ENCODE assay signal across 9 mouse cellular contexts in the genomic region with DNA sequence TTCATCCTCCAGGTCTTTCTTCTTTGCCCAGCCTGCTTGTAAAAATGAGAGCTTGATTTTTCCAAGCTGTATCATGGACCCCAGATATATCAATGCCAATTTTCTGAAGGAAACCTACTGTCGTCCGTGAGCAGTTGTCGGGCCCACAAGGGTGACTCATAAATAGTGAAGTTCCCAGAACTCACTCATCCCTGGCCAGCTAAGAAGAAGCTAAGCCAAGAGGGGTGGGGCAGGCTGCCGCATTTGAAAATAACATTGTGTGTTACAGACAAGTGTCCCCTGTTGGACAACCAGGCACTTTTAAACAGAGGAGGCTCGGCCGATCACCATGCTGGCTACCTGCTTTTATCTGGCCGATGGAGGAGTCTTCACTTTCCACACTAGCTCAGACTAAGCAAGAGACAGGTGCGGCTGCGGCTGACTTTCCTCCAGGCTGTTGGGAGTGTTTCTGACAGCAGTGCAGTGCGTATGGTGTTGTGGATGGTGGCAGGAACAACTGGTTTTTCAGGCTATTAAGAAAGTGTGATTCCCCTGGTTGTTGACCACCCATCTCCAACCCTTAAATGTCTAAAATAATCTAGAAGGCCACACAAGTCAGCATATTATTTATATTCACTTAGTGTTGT. TPM values are rescaled to one million over a fixed set of nuclear protein-coding genes. Genes with fewer than 3 reads are reported as not detected.
DNase-seq lines count a peak whose midpoint lies in the region; ATAC-seq and TF ChIP-seq lines count a peak whose summit lies in the region.
"Had no signal": no experiment of that assay in that cellular context is flagged by ENCODE, and none has a peak within 500 bp of the region (broad histone marks: within the 10 kb centered on the region; RNA-seq: fewer than 3 reads in every experiment).

No protein-coding gene starts in this region.

- H3K27ac ChIP-seq in stomach, postnatal 0 days (replicated peaks): peak overlapping the region; percentile 63

- ATAC-seq in stomach, postnatal 0 days (ENCODE audit: low FRiP score, low TSS enrichment): peak; percentile 45; the same call in 1 of the 2 replicates

- H3K36me3 ChIP-seq in stomach, postnatal 0 days (ENCODE audit: control insufficient read depth, insufficient read depth, low read length): no peaks in the 10 kb centered on the region

- peak; percentile 62 to 68 for DNase-seq in lung, adult 18-20 months
- DNase-seq in lung, adult 2 months: no peak
- DNase-seq in gastrocnemius, adult 8-10 months (ENCODE audit: low spot score in 2 of 2): peak; percentile 68 to 71
- peak; percentile 56 to 65 for DNase-seq in kidney, postnatal 25 days
- DNase-seq in stomach, postnatal 0 days (ENCODE audit: low spot score): no peak
- no peak for DNase-seq in cerebellum, postnatal 4 days (ENCODE audit: low spot score in 2 of 2)
- DNase-seq in layer of hippocampus, postnatal 36 days: no peak
- no peak for DNase-seq in thymus, postnatal 25 days
- DNase-seq: thymus, postnatal 36 days had no signal

- 0 out of 2 replicates have a peak overlapping the region, but pooled peaks have one; percentile 17 for H3K4me2 ChIP-seq in stomach, postnatal 0 days (replicated peaks; ENCODE audit: low read depth)

- TF ChIP-seq CTCF in lung, adult 2 months (IDR thresholded peaks at IDR 0.05; ENCODE audit: insufficient read depth, low read length): no peak
- TF ChIP-seq CTCF in stomach, postnatal 0 days (IDR thresholded peaks at IDR 0.05; ENCODE audit: low read depth): peak; percentile 15; the same call in 1 of the 2 replicates

- no peak overlapping the region for H3K4me3 ChIP-seq in lung, adult 2 months (replicated peaks; ENCODE audit: extremely low read depth, low read depth, low read length)
- no peak overlapping the region for H3K4me3 ChIP-seq in stomach, postnatal 0 days (ENCODE audit: low read depth, low read length)

- no peaks in the 10 kb centered on the region for H3K9me3 ChIP-seq in stomach, postnatal 0 days (ENCODE audit: control insufficient read depth, low read length)

- H3K4me1 ChIP-seq in lung, adult 2 months (ENCODE audit: control insufficient read depth, insufficient read depth, low read length): peaks cover 22% of the 10 kb centered on the region
- H3K4me1 ChIP-seq in stomach, postnatal 0 days (replicated peaks; ENCODE audit: control insufficient read depth, insufficient read depth): peaks cover 3% of the 10 kb centered on the region; the same call in 1 of the 2 replicates

- TF ChIP-seq EP300 in stomach, postnatal 0 days (optimal IDR thresholded peaks at IDR 0.05): no peak

- H3K9ac ChIP-seq in stomach, postnatal 0 days (ENCODE audit: low read length): no peak overlapping the region

- 49% methylated on average over 10 of the region's 10 CpGs for WGBS in lung, adult 2 months
- WGBS in stomach, postnatal 0 days: 43% methylated on average over 10 of the region's 10 CpGs

- no peaks in the 10 kb centered on the region for H3K27me3 ChIP-seq in stomach, postnatal 0 days (ENCODE audit: control insufficient read depth, insufficient read depth, low read length)

- TF ChIP-seq POLR2A in lung, adult 2 months (IDR thresholded peaks at IDR 0.05; ENCODE audit: borderline replicate concordance, extremely low read depth, low read depth, low read length): no peak

RNA-seq across cellular contexts. Expression of a gene that starts 58.6 kb away (rescaled TPM):
- polyA plus RNA-seq in lung, adult 2 months (2012; rRNA removed): 36.6 and 48.5 TPM in 2 replicates
- total RNA-seq in gastrocnemius, adult 8-10 months (2022): 10 to 100 TPM in 3 of 4 experiments, 1 to 10 TPM in 1; 9.4 to 30.0 (median 18.7) TPM
- polyA plus RNA-seq in stomach, postnatal 0 days (2015; fragmentation: Nextera tagmentation; extraction: Ambion mirVana): 13.1 and 14.1 TPM in 2 replicates
- 10 to 100 TPM; 76.8 to 85.8 TPM for total RNA-seq in layer of hippocampus, postnatal 36 days (2021)

Comparison
In these comparisons a context has a peak if more than half of its experiments do, and no peak if none do; other contexts are left out.
1. DNase-seq: peak in lung, adult 18-20 months (2 of 2), gastrocnemius, adult 8-10 months (2 of 2) and kidney, postnatal 25 days (2 of 2); none in lung, adult 2 months (single experiment), stomach, postnatal 0 days (single experiment), cerebellum, postnatal 4 days (0 of 2), layer of hippocampus, postnatal 36 days (0 of 2) and thymus, postnatal 25 days (single experiment).